Mouse (Mus musculus): ENCODE measurements at regions not wholly inside any gene's neighbourhood (a gene's known extent, or its start where the extent isn't known, plus 50 kb on each side); places are given as distances from the start of the nearest gene placed in this dataset.

DNA sequence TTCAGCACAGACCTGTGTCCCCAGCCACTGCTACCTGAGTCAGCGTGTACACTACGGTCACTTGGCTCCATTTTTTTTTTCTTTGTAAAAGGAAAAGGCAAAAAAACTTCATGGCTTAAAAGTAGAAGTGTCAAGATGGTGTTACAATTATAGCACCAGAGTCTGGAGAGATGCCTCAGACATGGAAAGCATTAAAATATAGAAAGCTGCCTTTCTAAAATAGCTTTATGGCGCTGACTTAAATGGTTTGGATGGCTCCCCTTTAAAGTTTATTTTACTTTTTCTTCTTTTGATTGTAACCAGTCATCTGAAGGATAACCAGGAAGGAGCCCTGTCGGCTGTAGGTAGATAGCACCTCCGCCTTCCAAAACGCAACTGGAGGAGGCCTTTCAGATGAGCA lies 79.0 kb upstream of the Jade1 start:
- peak; percentile 59 for DNase-seq (ENCODE audit: low read depth, low spot score)

DNA sequence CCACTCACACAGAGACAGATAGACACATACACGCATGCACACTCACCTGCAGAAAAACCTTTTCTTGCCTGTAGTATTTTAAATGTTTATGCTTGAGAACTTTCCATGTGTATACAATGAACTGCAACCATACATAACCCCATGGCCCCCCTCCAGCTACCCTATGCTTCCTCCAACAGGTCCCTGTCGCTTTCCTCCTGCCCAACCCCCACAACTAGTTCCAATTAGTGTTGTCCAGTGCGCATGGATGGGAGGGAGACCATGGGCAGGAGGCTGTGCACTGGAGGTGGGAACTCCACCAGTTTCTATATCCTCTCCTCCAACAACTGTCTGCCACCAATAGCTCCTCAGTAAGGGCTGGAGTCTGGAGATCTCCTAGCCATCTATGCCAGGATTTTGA lies 82.9 kb upstream of the Jade1 start:
- DNase-seq (ENCODE audit: low read depth, low spot score), result no peak

DNA sequence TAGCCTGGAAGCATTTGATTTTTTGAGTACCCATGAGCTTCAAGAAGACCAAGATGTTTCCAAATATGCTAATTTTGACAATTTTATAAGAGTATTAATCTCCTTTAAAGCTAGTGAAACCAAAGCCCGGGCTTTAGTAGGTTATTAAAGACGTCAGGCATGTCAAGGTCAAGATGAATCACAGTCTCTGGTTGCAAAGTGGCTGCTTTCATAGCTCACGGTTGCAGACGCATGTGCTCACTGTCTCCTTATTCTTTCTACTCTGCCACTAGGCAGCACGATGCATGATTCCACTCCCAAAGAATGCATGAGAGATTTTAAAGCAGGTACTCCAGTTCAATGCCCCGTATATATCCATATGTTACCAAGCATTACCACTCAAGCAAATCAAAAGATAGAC lies 86.4 kb upstream of the Jade1 start:
- DNase-seq (ENCODE audit: low read depth, low spot score), result no peak

DNA sequence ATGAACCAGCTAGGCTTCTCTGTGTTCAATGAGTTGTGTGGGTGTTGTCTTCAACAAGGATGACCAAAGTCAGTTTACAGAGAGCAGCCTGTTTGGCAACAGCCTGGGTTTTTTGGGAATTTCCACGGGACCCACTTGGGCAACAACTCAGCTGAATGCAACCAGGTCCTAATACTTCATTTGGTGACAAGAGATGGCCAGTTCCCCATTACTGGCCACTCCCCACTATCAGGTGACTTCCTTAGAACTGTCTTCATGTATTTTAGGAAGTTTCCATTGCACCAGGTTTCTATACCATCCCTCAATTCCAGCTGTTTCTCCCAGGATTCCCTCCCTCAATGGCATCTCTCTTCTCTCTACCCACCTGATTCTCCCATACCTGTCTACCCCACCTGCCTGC lies 87.7 kb upstream of the Jade1 start:
- no peak for DNase-seq (ENCODE audit: low read depth, low spot score)

DNA sequence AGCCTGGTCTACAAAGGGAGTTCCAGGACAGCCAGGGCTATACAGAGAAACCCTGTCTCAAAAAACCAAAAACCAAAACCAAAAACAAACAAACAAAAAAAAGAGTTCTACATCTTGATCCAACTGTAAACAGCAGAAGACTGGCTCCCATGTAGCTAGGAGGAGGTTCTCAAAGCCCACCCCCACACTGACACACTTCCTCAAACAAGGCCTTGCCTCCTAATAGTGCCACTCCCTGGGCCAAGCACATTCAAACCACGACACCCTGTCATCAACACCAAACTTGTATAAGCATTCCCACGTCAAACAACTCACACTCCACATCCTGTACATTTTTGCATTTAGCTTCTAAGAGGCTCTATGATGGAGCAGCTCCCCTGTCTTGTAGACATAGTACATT lies 89.6 kb upstream of the Jade1 start:
- DNase-seq (ENCODE audit: low read depth, low spot score), result no peak

DNA sequence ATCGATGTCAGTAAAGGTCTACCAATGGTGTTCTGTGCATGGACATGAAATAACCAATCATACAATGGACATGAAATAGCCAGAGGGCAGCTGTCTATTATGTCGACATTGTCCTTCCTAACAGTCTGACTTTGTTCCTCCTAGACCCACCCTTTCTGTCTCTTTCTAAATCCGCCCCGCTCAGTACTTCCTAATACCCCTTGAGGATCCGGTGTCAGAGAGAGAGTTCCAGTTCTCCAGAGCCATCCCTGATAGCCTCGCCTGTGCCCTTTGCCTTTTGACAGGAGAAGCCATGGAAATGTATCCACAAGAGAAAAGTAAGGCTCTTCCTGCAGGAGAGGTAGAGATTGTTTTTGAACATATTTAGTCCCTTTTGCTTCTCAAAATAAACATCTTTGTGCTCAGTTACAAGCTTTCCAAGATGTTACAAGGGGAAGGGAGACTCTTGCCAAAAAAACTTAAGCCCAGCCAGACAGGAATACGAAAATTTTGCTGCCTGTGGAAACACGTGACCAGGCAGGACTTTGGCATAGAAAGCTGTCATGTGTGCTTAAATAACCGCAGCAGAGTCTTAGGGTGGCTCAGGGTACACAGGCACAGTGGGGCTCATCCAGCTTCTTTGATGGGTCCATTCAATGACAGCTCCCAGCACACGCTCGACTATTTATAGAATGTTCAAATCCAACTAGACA lies 92.4 kb upstream of the Jade1 start:
- peak; percentile 45 for DNase-seq (ENCODE audit: low read depth, low spot score)

DNA sequence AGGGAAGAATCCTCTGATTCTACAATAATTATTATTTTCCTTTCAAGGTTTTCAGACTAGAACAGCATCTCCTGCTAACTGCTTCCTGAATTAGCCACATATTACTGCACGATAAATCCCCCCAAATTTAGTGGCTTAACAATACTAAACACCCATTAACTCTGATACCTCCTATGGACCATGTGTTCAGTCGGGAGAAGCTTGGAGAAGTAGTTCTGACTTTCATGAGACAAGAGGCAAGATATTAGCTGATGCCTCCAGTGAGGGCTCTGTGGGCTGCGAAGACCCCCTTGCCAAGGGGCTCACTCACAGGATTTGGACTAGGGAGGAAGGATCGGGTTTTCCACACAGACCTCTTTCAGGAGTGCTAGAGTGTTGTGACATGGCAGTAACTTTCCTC lies 95.4 kb upstream of the Jade1 start:
- no peak for DNase-seq (ENCODE audit: low read depth, low spot score)

DNA sequence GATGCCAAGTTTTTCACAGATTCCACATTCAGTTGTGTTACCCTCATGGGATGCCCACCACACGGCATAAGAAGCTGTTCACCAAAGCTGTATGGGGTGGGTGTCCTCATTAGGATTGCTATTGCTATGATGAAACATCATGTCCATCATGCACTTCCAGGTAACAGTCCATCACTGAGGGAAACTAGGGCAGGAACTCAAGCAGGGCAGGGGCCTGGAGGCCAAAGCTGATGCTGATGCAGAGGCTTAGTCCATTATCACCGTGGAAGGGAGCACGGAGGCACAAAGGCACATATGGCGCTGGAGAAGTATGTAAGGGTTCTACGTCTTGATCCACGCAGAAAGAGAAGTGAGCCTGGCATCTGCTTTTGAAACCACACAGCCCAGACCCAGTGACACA lies 97.4 kb upstream of the Jade1 start:
- DNase-seq (ENCODE audit: low read depth, low spot score), result no peak

DNA sequence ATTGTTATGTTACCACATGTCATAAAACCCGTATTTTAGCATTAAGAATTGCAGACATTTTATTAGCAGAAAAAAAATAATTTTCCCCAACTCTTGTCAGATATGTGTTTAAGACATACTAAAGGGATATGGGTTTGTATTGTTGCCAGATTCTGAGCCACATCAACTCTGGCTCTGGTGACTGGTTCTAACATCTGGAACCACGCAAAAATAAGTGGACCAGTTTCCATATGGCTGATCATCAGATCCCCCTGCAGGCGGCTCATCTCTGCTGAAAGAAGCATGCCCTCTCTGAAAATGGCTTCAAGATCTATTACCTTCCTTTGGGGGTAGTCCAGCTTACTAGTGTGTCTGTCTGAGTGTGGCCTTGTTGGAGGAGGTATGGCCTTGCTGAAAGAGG lies 102.0 kb upstream of the Jade1 start:
- no peak for DNase-seq (ENCODE audit: low read depth, low spot score)

DNA sequence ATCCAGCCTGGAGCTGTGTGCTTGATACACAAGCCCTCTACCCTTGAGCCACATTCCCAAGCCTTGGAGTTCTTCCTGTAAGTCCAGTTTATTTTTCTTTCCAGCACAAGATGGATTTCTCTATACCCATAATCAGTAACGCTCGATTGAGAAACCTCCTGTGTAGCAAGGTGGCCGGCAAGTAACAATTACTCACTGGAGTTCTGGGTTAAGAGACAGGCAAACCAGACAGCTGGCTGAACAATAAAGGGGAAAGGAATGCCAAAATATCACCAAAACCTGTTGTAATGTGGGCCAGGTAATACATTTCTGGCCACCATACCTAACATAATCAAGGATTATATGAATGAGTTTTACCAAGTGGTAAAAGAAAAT lies 102.8 kb upstream of the Jade1 start:
- DNase-seq (ENCODE audit: low read depth, low spot score), result no peak

DNA sequence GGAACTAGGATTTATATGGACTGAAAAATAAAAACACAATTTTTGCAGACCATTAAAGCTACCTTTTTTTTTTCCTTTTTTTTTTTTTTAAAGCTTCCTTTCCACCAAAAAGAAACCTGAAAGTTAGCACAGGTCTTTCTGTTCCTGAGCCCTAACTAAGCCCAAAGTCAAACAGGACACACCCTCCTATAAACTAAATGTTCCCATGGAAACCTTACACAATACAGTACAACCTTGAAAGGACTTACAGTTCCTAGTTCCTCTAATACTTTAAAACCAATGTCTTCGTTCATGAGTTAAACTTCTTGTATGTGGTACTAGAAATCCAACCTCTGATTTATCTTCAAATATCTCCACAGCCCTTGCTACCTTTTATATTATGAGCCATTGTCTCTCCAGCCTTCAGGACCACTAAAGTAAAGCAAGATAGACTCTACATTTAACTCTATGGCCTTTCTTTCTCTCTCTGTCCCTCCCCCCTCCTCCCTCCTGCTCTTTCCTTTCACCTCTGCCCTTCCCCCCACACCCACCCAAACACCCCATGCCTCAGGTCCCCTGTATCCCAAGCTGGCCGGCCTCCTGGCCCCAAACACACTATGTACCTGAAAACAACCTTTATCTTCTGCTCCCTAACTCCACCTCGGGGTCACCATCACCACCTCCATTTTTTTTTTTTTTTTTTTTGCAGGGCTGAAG lies 103.4 kb upstream of the Jade1 start:
- no peak for DNase-seq (ENCODE audit: low read depth, low spot score)

DNA sequence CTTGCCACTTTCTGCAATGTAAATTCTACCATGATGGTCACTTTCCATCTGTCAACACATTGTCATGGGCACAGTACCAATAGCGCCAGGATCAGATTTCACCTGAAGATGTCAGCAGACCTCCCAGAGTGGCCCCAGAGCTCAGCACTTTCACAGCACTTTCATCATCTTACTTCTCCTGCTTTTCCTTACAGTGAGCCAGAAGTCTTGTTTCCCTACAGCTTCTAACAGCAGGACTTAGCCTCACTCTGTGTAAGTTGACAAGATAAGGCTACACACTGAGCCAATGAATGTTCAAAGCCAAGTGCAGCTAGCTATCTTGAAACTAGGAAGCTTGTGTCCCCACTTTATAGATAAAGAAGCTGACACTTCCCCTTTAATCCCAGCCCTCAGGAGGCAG lies 104.8 kb upstream of the Jade1 start:
- DNase-seq (ENCODE audit: low read depth, low spot score), result no peak

DNA sequence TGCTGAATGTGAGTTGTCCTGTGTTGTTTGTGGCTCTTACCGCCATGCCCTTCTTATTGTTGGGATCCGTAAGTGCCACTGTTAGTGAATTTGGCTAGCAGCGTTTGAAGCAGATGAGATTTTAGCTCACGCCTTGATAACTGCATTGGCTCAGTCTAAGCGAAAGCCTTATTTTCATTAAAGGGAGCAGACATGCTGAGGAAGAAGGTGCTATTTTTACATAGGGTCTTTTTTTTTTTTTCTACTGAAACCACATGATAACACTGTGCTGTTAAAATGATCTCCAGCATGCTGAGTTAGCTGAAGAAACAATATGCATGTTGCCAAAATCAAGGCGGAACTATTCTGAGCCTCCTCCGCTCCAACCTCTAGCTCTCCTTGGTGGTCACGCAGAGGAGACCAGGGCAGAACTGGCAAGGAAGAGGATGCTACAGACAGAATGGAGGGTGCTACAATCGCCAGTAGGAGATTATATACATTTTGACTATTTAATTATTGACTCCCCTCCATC lies 111.2 kb upstream of the Jade1 start:
- DNase-seq (ENCODE audit: low read depth, low spot score), result peak; percentile 48

DNA sequence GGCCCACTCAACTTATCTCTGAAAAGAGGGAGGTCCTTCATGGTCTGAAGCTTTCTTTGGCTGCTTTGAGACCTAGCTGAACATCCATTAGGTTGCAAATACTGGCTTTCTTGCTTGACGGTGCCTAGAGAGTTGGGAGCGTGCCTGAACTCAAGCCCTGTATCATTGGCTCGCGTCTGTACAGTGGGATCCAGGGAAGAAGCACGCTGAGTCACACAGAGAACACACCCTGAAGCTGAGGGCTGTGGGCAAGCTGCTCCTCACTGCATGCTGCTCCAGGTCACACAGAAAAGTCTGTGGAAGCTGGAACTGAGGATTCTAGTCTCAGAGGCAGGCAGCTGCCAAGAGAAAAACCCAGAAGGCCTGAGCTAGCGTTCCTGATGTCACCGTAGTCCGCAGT lies 119.3 kb upstream of the Jade1 start:
- peak; percentile 16 for DNase-seq (ENCODE audit: low read depth, low spot score)

DNA sequence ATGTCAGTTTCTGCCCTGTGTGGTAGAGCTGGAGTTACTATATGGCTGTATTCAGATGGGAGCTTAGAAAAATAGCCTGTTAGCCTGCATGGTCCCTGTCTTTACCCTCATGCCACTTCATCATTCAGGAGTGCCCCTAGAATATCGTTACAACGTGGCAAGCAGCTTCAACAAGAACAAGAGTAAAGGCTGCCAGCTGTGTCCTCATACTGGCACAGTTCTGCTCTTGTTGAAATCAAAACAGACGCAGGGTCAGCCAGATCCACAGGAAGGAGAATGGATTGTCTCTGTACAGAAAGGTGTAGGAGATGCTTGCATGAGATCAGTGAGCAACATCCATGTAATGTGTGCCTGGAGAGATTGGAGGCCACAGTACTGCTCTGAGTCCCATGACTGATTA lies 122.4 kb upstream of the Jade1 start:
- DNase-seq (ENCODE audit: low read depth, low spot score), result no peak

DNA sequence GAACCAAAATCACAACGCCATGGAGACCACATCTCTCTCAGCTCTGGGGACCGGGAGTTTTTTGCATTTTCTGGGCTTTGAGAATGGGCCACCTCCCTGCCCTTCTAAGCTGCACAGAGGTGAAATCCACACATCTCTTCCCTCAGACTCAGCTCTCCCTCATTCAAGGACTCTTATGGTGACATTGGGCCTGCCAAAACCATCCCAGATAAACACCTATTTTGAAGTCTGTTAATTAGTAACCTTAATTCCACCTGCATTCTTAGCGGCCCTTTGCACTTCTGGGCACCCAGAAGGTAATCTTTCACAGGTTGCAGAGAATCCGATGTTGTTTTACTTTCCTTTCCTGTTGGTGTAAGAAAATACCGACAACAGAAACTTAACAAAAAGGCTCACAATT lies 123.2 kb upstream of the Jade1 start:
- DNase-seq (ENCODE audit: low read depth, low spot score), result no peak

DNA sequence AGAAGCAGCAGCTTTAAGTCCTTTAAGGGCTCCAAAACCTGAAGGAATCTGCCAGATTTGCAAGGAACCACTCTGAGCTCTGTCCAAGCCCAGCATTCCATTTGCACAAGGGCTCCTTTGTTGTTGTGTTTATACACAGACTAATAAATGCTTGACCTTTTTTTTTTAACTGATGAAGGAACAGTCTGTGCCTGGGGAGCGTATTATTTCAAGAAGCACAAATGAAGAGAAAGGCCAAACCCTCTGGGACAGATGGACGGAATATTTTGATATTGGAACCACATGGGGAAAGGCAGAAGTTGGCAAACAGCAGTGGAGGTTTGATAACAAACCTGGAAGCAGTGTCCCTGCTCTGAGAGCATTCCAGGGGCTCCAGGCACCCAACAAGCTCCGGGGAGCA lies 125.3 kb upstream of the Jade1 start:
- no peak for DNase-seq (ENCODE audit: low read depth, low spot score)

DNA sequence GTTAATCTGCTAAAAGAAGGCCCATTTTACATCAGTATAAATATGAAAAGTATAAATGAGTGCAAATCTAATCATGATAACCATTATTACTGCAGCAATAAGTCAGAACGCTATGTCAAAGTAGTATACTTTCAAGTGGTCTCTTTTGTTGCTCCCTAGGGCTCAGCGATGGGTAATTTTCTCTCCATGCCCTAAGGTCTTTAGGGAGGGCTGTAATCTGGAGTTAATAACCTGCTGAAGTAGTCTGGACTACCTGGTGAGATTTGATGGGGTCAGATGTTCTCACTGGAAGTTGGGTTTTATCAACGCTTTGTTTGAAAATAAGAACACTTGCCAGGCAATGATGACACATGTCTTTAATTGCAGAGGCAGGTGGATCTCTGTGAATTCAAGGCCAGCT lies 128.6 kb upstream of the Jade1 start:
- DNase-seq (ENCODE audit: low read depth, low spot score), result no peak

DNA sequence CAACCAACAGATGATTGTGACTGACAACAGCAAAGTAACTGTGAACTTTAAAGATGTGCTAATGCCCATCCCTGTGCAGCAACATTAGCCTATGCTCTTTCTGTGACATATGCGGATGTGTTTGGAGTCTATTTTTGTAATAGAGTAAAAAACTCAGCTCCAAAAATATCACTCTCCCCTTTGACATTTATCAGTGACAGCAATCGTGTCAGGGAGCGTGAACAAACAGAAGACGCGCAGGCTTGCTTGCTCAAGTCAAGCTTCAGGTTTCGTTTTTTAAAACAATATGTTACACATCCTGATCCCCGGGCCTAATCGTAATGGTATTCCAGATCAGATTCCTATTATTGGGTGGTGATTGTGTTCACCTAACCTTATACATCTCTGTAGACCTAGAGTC lies 129.7 kb upstream of the Jade1 start:
- DNase-seq (ENCODE audit: low read depth, low spot score), result no peak

DNA sequence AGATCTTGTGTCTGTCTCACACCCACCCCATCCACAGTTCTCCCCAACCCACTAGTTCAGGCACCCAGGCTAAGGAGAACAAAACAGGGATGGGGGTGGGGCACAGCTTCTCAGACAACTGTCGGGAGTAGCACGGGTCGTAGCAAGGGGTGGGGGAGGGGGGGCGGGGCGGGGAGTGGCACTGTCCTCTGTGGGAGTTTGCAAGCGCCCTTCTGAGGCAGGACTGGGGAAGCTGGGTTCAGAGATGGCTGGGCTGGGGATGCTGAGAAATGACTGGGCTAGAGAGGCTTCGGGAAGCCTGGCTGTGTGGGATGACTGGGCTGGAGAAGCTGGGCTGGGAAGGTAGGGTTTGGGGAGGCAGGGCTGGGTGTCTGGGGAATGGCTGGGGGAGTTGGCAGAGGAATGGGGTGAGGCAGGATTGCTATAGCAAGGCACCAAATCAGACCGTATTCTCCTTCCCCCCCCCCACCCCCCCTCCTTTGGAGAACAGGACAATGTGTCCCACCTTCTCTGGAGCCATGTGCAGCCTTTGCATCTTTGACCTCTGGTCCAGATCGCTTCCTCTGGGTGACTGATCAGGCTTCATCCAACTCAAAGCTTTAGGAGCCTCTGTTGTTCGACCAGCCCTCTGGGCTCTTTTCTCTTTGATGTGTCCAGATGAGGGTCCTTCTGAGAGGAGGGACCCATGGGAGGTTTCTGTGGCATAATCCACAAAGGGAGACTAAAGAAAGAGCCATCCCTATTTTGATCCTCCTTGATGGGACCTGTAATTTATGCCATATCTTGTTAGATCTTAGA lies 131.2 kb upstream of the Jade1 start:
- no peak for DNase-seq (ENCODE audit: low read depth, low spot score)

DNA sequence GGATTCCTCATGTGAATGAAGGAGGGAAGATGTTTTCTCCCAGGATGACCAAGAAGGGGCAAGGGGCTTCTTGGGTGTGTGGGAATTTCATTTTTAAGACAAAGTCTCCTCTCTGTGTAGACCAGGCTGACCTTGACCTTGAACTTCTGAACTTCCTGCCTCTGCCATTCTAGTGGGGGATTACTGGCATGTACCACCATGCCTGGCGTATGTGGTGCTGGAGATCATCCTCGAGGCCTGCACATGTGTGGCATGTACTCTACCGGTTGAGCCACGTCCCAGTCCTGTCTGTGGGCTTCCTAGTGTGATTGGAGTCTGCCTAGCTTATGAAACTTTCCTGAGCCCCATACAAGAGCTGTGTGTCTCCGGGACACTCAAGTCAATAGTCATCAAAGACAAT lies 131.9 kb upstream of the Jade1 start:
- no peak for DNase-seq (ENCODE audit: low read depth, low spot score)

DNA sequence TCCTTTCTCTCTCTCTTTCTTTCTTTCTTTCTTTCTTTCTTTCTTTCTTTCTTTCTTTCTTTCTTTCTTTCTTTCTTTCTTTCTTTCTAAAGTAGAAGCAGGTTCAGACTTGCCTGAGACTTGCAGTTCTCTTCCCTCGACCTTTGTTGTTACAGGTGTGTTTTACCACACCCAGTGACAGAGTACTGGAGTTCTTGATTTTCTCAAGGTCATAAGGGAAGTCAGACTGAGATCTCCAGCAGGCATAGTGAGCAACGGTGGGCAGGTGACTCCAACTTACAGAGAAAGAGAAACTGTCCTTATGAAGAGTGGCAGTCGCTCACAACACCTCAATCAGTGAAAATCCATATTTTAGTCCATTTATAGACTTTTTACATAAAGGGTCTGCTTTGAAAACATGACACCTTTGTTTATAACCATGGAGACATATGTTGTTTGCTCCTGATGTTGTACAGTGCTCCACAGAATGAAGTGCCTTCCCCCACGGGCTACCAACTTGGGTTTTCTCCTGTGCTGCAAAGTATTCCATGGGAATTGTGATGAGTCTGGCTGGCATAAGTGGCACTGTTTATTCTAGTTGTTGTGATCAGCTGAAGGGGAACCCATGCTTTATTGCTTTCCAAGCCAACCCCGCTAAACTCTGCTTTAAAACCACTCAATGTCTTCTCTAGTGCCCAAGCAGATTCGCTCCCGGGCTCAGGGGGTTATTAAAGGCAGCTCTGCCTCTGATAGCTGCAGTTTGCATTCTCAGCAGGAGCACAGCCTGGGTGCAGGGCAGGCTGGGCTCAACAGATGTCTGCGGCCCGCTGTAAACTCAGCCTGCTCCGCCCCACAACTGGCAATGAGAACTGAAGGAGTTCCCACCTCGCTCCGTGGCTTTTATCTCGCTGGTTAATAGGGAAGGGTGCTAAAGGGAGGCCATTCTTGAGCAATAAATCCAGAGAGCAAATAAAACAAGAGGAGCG lies 132.6 kb upstream of the Jade1 start:
- DNase-seq (ENCODE audit: low read depth, low spot score), result no peak
